Mouse (Mus musculus) monocyte, adult 59 days (primary cell): ENCODE data around the gene Il27ra. TPM values are rescaled to one million over a fixed set of nuclear protein-coding genes. Genes with fewer than 3 reads are reported as not detected.

Experiments used
- total RNA-seq, 2 experiments: library from RNA; stranded (reverse); gene quantifications; one replicate each; pipeline ENCODE4 v1.2.4; 2023

Il27ra gene
- 10 to 100 TPM; 13.8 to 15.3 TPM for total RNA-seq

DNA sequence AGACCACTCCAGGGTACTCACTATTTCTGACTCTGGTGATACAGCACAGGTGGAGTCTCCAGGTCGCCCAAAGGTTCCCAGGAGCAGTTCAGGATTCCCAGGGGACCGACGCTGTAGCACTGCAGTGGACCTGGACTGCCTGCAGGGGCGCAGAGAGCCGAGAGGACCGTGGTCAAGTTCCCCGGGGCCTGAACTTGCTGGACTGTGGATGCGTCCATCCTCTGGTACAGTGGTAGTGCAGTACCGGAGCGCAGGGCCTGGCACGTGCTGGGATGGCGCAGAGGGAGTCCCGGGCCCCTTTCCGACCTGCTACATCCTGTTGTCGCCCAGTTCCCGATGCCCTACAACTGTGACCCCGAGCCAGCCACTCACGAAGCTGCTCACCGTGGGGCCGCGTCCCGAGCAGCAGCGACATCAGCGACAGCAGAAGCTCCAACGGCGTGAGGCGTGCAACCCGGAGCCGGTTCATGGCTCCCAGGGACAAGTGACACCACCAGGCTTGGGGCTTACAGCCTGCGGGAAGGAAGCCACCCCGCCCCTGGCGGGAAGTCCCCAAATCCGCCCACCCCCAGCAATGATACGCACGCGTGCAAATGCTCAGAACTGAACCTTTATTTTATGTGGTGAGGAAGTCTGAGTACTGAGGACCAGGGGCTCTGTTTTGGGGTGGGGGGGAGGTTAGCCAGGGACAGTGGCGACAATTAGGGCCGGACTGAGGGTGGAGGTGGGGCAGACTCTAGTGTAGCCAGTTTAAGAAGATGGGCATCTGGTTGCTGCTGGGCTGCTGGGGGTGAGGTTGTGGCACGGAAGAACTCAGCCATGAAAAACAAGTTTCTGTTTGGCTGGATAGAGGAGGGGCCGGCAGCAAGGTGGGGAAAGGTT lies at the start of gene Il27ra:
Gene Il27ra, minus strand, starts transcription at position 524 of the 882 bp plus-strand sequence.

DNA sequence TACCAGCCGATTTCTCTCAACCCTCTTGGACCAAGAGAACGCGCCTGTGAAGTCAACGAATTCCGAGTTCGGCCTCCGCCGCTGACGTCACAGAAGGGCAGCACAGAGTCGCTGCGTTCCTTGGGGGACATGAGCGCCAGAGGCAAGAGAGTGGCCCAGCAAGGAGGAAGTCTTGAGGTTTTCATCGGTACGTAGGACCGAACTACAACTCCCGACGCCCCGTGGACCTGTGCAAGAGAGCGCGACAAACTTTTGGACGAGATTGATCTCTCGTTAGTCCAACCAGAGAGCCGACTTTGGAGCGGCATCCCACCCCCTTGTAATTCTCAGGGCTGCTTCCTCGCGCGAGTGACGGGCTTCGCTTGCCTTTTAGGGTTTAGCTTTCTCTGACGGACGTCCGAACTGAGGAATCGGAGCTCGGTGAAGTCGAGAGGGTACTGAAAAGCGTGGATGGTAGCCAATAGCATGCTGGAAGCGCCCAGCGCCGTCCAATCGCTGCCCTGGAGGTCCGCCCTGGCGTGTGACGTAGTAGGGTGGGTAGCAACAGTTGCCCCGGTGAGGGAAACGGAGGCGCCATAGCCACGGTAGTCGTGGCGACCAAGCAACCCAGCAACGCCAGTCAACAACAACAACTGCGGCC lies 24.0 kb upstream of the Il27ra start, which contains the start of gene Rfx1:
Gene Rfx1, plus strand, starts transcription at position 544 of the 640 bp plus-strand sequence.

GRCm38 (mm10) chr8:84065037-84065436 lies 22.6 kb upstream of the Il27ra start, which contains the start of gene Gm10643:
Gm10643 (minus strand) TSS chr8:84065137.

GRCm38 (mm10) chr8:84044900-84045299 lies 2.5 kb upstream of the Il27ra start, which contains the start of gene Rln3:
Rln3 (minus strand) TSS chr8:84045000.

DNA sequence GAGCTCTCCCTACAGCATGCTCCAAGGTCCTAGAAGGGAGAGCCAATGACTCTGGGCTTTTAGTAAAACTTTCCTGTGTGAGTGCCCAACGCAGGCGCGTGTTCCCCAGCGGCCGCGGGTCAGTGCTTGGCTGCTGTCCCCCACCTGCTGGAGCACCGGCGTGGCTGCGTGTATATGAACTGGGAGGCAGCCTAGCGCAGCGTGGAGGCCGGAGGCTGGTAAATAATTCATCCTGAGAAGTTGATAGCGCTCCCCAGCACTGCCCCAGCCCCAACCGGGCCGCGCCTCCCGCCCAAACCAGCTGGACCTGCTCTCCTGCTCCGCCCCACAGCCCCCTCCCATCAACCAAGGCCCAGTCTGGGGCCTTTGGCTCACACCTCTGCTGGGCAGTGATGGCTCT lies 21.3 kb downstream of the Il27ra start, which contains the start of gene Palm3:
Gene Palm3, plus strand, starts transcription at position 376 of the 400 bp plus-strand sequence.

GRCm38 (mm10) chr8:84011705-84012498 lies 30.5 kb downstream of the Il27ra start, which contains the start of gene 2210011C24Rik:
2210011C24Rik (minus strand) TSS chr8:84012171.

DNA sequence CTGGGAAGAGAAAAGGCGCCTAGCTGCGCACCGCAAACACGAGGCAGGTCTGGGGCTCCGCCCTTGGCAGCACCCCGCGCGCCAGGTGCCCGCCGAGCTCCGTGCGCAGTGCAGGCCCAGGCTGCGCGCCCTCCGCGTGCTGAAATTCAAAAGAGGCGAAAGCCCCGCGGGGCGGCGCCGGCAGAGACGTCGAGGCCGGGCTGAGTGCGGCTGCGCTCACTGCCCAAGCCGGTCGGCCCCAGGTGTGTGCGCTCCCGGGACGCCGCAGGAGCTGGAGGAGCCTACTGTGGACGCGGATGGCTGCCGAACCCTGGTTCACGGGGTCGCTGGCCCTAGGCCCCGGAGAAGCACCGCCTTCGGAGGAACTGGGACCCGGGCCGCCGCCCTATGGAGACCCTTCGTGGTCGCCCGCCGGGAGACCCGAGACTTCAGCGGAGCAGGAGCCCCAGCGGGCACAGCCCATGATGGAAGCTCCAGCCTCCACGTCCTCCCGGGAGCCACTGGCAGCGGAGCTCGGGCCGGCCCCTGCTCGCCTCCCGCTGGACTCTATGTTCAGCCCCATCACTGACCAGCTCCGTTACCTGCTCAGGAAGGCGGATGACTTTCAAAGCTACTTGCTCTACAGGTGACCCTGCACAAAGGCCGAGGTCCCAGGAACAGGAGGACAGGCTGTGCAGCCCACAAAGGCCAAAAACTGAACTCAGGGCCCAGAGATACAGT lies 40.9 kb downstream of the Il27ra start, which contains the start of gene 1700067K01Rik:
Gene 1700067K01Rik, plus strand, starts transcription at position 222 of the 720 bp plus-strand sequence.

GRCm38 (mm10) chr8:83997511-83998141 lies 44.8 kb downstream of the Il27ra start, which contains the start of gene Samd1:
Samd1 (plus strand) TSS chr8:83997672.

Other genes starting within 250 kb of the Il27ra start
- 1 to 10 TPM; 2.0 to 2.1 TPM for gene Adgrl1, start 142.5 kb downstream of the Il27ra start, total RNA-seq
- under 1 TPM; 0.18 to 0.39 TPM for gene Gm10644, start 87.4 kb downstream of the Il27ra start, total RNA-seq
- 1 to 10 TPM; 1.5 to 2.7 TPM for gene Asf1b, start 87.1 kb downstream of the Il27ra start, total RNA-seq
- 10 to 100 TPM; 37.3 to 41.3 TPM for gene Prkaca, start 69.6 kb downstream of the Il27ra start, total RNA-seq
- gene Samd1, start 44.9 kb downstream of the Il27ra start, total RNA-seq = 10 to 100 TPM; 55.2 to 55.6 TPM
- under 1 TPM; 0.39 to 0.55 TPM for gene 1700067K01Rik, start 41.1 kb downstream of the Il27ra start, total RNA-seq
- not detected for gene 2210011C24Rik, start 30.4 kb downstream of the Il27ra start, total RNA-seq
- not detected for gene Palm3, start 21.1 kb downstream of the Il27ra start, total RNA-seq
- gene Rln3, start 2.4 kb upstream of the Il27ra start, total RNA-seq = not detected
- gene Gm10643, start 22.5 kb upstream of the Il27ra start, total RNA-seq = 1 to 10 TPM; 1.1 to 2.1 TPM
- 10 to 100 TPM; 57.0 to 63.2 TPM for gene Rfx1, start 24.2 kb upstream of the Il27ra start, total RNA-seq
- 10 to 100 TPM; 30.4 to 30.5 TPM for gene Dcaf15, start 62.2 kb upstream of the Il27ra start, total RNA-seq
- 1 to 10 TPM in 1 of 2 experiments, under 1 TPM in 1; 0.39 to 1.0 TPM for gene Podnl1, start 83.4 kb upstream of the Il27ra start, total RNA-seq
- 10 to 100 TPM; 23.8 to 30.1 TPM for gene Cc2d1a, start 105.3 kb upstream of the Il27ra start, total RNA-seq
- gene 4930432K21Rik, start 105.4 kb upstream of the Il27ra start, total RNA-seq = not detected
- gene Nanos3, start 142.6 kb upstream of the Il27ra start, total RNA-seq = not detected
- 10 to 100 TPM; 46.3 to 48.9 TPM for gene Zswim4, start 194.5 kb upstream of the Il27ra start, total RNA-seq
- gene D8Ertd738e, start 207.1 kb upstream of the Il27ra start, total RNA-seq = 100 to 1,000 TPM; 218 to 227 TPM
- 10 to 100 TPM; 16.5 to 18.9 TPM for gene Mri1, start 214.7 kb upstream of the Il27ra start, total RNA-seq
- 10 to 100 TPM; 17.1 to 21.0 TPM for gene Ccdc130, start 227.8 kb upstream of the Il27ra start, total RNA-seq